Mouse (Mus musculus) left cerebral cortex, adult 11 months (tissue): Measurements from ENCODE around the gene Clec2e.
"Not testable (repeated sequence)": the region's sequence is repeated elsewhere in the genome, so short reads cannot be mapped to it uniquely, and the experiment has no call there.

Experiments used
- DNase-seq: peaks from one replicate; pipeline ENCODE4 v3.0.0; 2022; ENCODE audit warnings: low spot score

The Clec2e gene

GRCm38 (mm10) chr6:129100794-129101193 is at the start of gene Clec2e:
Gene Clec2e (minus strand): TSS chr6:129100913.
- not testable (repeated sequence) for DNase-seq

GRCm38 (mm10) chr6:129146812-129147211 is 46.1 kb upstream of the Clec2e start:
- no peak for DNase-seq

GRCm38 (mm10) chr6:129132604-129133341 is 32.1 kb upstream of the Clec2e start:
- no peak for DNase-seq

GRCm38 (mm10) chr6:129126861-129127260 is 26.1 kb upstream of the Clec2e start:
- DNase-seq = no peak

GRCm38 (mm10) chr6:129124531-129124930 is 23.8 kb upstream of the Clec2e start:
- DNase-seq = not testable (repeated sequence)

- DNase-seq = no peak
These were observed 15.5 kb upstream of the Clec2e start for GRCm38 (mm10) chr6:129116223-129116622.

GRCm38 (mm10) chr6:129114237-129114636 is 13.5 kb upstream of the Clec2e start:
- DNase-seq = not testable (repeated sequence)

- no peak for DNase-seq
These were observed 13.1 kb upstream of the Clec2e start for GRCm38 (mm10) chr6:129113769-129114168.

GRCm38 (mm10) chr6:129113030-129113673 is 12.4 kb upstream of the Clec2e start:
- DNase-seq = no peak

GRCm38 (mm10) chr6:129112526-129112925 is 11.8 kb upstream of the Clec2e start:
- DNase-seq = no peak

GRCm38 (mm10) chr6:129107916-129108315 is 7.2 kb upstream of the Clec2e start:
- DNase-seq = no peak

GRCm38 (mm10) chr6:129102858-129103555 is 2.3 kb upstream of the Clec2e start:
- no peak for DNase-seq

- DNase-seq = no peak
These were observed 891 bp upstream of the Clec2e start for GRCm38 (mm10) chr6:129101604-129102003.

- DNase-seq = no peak
These were observed 2.8 kb downstream of the Clec2e start for GRCm38 (mm10) chr6:129097929-129098328.

GRCm38 (mm10) chr6:129095166-129095565 is 5.5 kb downstream of the Clec2e start:
- peak; percentile 7 for DNase-seq

GRCm38 (mm10) chr6:129088596-129088995 is 12.1 kb downstream of the Clec2e start:
- DNase-seq = not testable (repeated sequence)

- no peak for DNase-seq
These were observed 12.6 kb downstream of the Clec2e start for GRCm38 (mm10) chr6:129088161-129088560.

- not testable (repeated sequence) for DNase-seq
These were observed 14.7 kb downstream of the Clec2e start for GRCm38 (mm10) chr6:129086031-129086430.

- no peak for DNase-seq
These were observed 15.6 kb downstream of the Clec2e start for GRCm38 (mm10) chr6:129085098-129085497.

- peak; percentile 33 for DNase-seq
These were observed 33.7 kb downstream of the Clec2e start for GRCm38 (mm10) chr6:129066986-129067385.

- no peak for DNase-seq
These were observed 34.2 kb downstream of the Clec2e start for GRCm38 (mm10) chr6:129066530-129066929.

- DNase-seq = no peak
These were observed 34.9 kb downstream of the Clec2e start for GRCm38 (mm10) chr6:129065857-129066256.

- no peak for DNase-seq
These were observed 35.3 kb downstream of the Clec2e start for GRCm38 (mm10) chr6:129065407-129065806.
